Mouse (Mus musculus) heart, postnatal 0 days (tissue): ENCODE measurements around the gene Itga1.

ENCODE experiments used
- CTCF ChIP-seq: IDR thresholded peaks from 2 replicates; pipeline ENCODE4 v1.5.1; 2016; ENCODE audit warnings: antibody characterized with exemption, control low read depth, low read depth
- EP300 ChIP-seq: IDR thresholded peaks from 2 replicates; pipeline ENCODE4 v1.6.1; 2016; ENCODE audit warnings: antibody characterized with exemption, low read depth

- TF ChIP-seq CTCF (no peak), EP300 (0 out of 2 replicates have a peak, but pooled peaks have one; percentile 33)
These were observed 80.4 kb downstream of the Itga1 start for GRCm38 (mm10) chr13:115021411-115021810.
